Mouse (Mus musculus) heart, postnatal 0 days (tissue): ENCODE measurements around the gene Ovgp1.

ENCODE experiments used
- CTCF ChIP-seq: IDR thresholded peaks from 2 replicates; pipeline ENCODE4 v1.5.1; 2016; ENCODE audit warnings: antibody characterized with exemption, control low read depth, low read depth
- EP300 ChIP-seq: IDR thresholded peaks from 2 replicates; pipeline ENCODE4 v1.6.1; 2016; ENCODE audit warnings: antibody characterized with exemption, low read depth

DNA sequence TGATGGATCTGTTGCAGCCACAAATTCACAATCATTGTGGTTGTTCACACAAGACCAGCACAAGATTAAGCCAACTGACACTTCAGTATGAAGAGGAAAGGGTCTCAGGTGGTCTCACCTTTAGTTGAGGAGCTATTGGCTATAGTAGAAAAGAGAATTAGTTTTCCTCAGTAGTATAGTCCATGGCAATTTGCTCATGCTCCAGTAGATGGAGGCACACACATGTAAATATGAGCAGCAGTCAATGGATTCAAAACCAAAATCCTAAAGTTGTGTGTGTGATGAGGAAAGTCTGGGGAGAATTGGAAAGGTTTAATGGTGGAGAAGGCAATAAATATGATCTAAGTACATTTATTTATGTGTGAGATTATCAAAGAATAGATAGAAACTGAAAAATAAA is 48.3 kb downstream of the Ovgp1 start:
- TF ChIP-seq CTCF (peak; percentile 46; the same call in 1 of the 2 replicates), EP300 (no peak)
